Mouse (Mus musculus) thymus, adult 2 months (tissue): ENCODE measurements at regions not wholly inside any gene's neighbourhood (a gene's known extent, or its start where the extent isn't known, plus 50 kb on each side); places are given as distances from the start of the nearest gene placed in this dataset.

Experiments
- DNase-seq: peaks from one replicate; pipeline ENCODE4 v3.0.0; 2021
- H3K27ac ChIP-seq: fragments of 200-500 bp; 2 replicates; pipeline ENCODE4 v1.5.1; 2012; ENCODE audit warnings: low read length, control low read depth; ENCODE audit not compliant: control insufficient read depth, insufficient read depth
- H3K27me3 ChIP-seq: fragments of 200-500 bp; 2 replicates; pipeline ENCODE4 v1.6.1; 2012; ENCODE audit warnings: mild to moderate bottlenecking, low read length, moderate library complexity, mixed read lengths; ENCODE audit not compliant: control insufficient read depth, insufficient read depth
- H3K36me3 ChIP-seq: fragments of 200-500 bp; 2 replicates; pipeline ENCODE4 v1.6.1; 2012; ENCODE audit warnings: mild to moderate bottlenecking, low read length, moderate library complexity; ENCODE audit not compliant: control insufficient read depth, insufficient read depth
- H3K4me1 ChIP-seq: fragments of 200-500 bp; replicated peaks from 2 replicates; pipeline ENCODE4 v1.6.1; 2012; ENCODE audit warnings: low read length; ENCODE audit not compliant: control insufficient read depth, insufficient read depth
- H3K4me3 ChIP-seq: fragments of 200-500 bp; 2 replicates; pipeline ENCODE4 v1.5.1; 2012; ENCODE audit warnings: mild to moderate bottlenecking, low read length, control low read depth, moderate library complexity; ENCODE audit not compliant: control insufficient read depth, insufficient read depth
- CTCF ChIP-seq: fragments of 200-500 bp; IDR thresholded peaks from 2 replicates; pipeline ENCODE4 v1.5.1; 2012; ENCODE audit warnings: mild to moderate bottlenecking, control low read depth, low read length, moderate library complexity, borderline replicate concordance; ENCODE audit not compliant: control insufficient read depth, poor library complexity, insufficient read depth; ENCODE audit errors: extremely low read depth
- POLR2A ChIP-seq: fragments of 200-500 bp; IDR thresholded peaks from 2 replicates; pipeline ENCODE4 v1.6.1; 2012; ENCODE audit warnings: mild to moderate bottlenecking, low read length, control low read depth, moderate library complexity; ENCODE audit not compliant: control insufficient read depth, poor library complexity, insufficient read depth; ENCODE audit errors: extremely low read depth
- WGBS: fragments of 180-500 bp; shearing (Covaris S2); methylation state at CpG from one replicate; pipeline ENCODE4 v1.1.7; 2018; 5-methylcytosine and 5-hydroxymethylcytosine counted together

GRCm38 (mm10) chr1:184532488-184533055 is 199.8 kb downstream of the Hlx start:
- no peaks in the 10 kb centered on the region for H3K36me3 ChIP-seq
- H3K4me1 ChIP-seq = no peaks in the 10 kb centered on the region
- no peak for DNase-seq
- H3K27me3 ChIP-seq = no peaks in the 10 kb centered on the region
- H3K27ac ChIP-seq = no peak overlapping the region
- WGBS = 87% methylated on average over 8 of the region's 8 CpGs
- TF ChIP-seq CTCF (no peak), POLR2A (no peak)
- H3K4me3 ChIP-seq = no peak overlapping the region

- Histone ChIP-seq H3K27ac (no peak overlapping the region), H3K4me1 (no peaks in the 10 kb centered on the region), H3K4me3 (no peak overlapping the region), H3K36me3 (no peaks in the 10 kb centered on the region), H3K27me3 (no peaks in the 10 kb centered on the region)
- no peak for DNase-seq
- TF ChIP-seq POLR2A = no peak
- TF ChIP-seq CTCF = no peak
- 83% methylated on average over 3 of the region's 3 CpGs for WGBS
Observed at GRCm38 (mm10) chr1:184530606-184531320, 201.7 kb downstream of the Hlx start.

- no peak overlapping the region for H3K4me3 ChIP-seq
- H3K27ac ChIP-seq = no peak overlapping the region
- DNase-seq = no peak
- TF ChIP-seq POLR2A (no peak), CTCF (no peak)
- 92% methylated on average over 4 of the region's 4 CpGs for WGBS
- H3K4me1 ChIP-seq = no peaks in the 10 kb centered on the region
- no peaks in the 10 kb centered on the region for H3K36me3 ChIP-seq
- no peaks in the 10 kb centered on the region for H3K27me3 ChIP-seq
Observed at GRCm38 (mm10) chr1:184525740-184526139, 206.7 kb downstream of the Hlx start.

GRCm38 (mm10) chr1:184519551-184519950 is 212.9 kb downstream of the Hlx start:
- H3K27ac ChIP-seq = no peak overlapping the region
- H3K4me1 ChIP-seq = no peaks in the 10 kb centered on the region
- no peak for TF ChIP-seq CTCF
- no peak for TF ChIP-seq POLR2A
- DNase-seq = no peak
- H3K27me3 ChIP-seq = no peaks in the 10 kb centered on the region
- H3K4me3 ChIP-seq = no peak overlapping the region
- WGBS = 97% methylated on average over 5 of the region's 5 CpGs
- H3K36me3 ChIP-seq = no peaks in the 10 kb centered on the region

- H3K36me3 ChIP-seq = no peaks in the 10 kb centered on the region
- no peak overlapping the region for H3K27ac ChIP-seq
- no peaks in the 10 kb centered on the region for H3K4me1 ChIP-seq
- no peak overlapping the region for H3K4me3 ChIP-seq
- no peak for DNase-seq
- no peak for TF ChIP-seq CTCF
- no peak for TF ChIP-seq POLR2A
- WGBS = 94% methylated on average over 4 of the region's 4 CpGs
- no peaks in the 10 kb centered on the region for H3K27me3 ChIP-seq
Observed at GRCm38 (mm10) chr1:184504663-184505062, 227.8 kb downstream of the Hlx start.

- TF ChIP-seq POLR2A (no peak), CTCF (no peak)
- DNase-seq = no peak
- no peaks in the 10 kb centered on the region for H3K27me3 ChIP-seq
- WGBS = over 99% methylated on average over 4 of the region's 4 CpGs
- no peak overlapping the region for H3K4me3 ChIP-seq
- H3K4me1 ChIP-seq = no peaks in the 10 kb centered on the region
- no peaks in the 10 kb centered on the region for H3K36me3 ChIP-seq
- no peak overlapping the region for H3K27ac ChIP-seq
Observed at GRCm38 (mm10) chr1:184503827-184504355, 228.5 kb downstream of the Hlx start.
